7 mouse cellular contexts compared by ENCODE assay signal in the genomic region with DNA sequence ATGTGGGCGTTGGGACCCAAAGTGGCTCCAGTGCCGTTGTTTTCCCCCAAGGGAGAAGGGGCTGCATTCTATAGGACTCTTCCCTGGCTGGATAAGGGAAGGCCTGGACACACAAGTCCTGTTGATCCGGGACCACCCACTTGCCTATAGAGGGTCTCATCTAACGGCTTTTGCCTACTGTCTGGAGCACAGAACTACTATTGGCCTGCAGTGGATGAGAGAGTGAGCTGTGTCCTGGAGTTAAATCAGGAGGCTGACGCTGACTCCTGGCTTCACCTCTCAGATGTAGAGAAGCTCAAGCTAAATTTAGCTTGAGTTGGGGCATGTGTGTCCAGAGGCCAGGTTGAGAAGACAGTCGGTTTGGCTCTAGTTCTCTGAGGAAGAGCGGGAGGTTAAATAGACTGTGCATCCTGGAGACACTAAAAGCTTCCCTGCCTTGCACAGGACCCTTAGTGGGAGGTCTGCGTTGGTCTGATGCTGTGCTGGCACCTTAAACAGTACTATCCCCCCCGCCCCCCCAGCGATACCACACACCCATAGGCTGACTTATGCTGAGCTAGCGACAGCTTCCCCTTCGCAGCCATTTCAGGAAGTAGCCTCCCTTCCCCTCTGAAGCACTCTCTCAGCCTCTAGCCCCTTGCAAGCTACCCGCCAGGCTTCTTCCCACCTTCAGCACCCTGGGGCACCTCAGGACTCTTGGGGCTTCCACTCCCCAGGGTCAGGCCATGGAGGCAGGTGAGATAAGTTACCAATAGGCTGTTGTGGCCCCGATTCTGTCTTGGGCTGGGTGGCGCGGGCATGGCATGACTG. TPM values are rescaled to one million over a fixed set of nuclear protein-coding genes. Genes with fewer than 3 reads are reported as not detected.
A peak's percentile ranks its signal among the peaks of the same experiment; 100 is the strongest.
DNase-seq lines count a peak whose midpoint lies in the region; ATAC-seq and TF ChIP-seq lines count a peak whose summit lies in the region.

No protein-coding gene starts in this region.

- peak; percentile 36 for ATAC-seq in CD4-positive, CD25-positive, alpha-beta regulatory T cell, adult 4 months
- ATAC-seq in forebrain, postnatal 0 days, result peak; percentile 18
- peak; percentile 36 for ATAC-seq in intestine, embryonic 14.5 days (replicated peaks; ENCODE audit: low FRiP score, low TSS enrichment, low read depth)
- ATAC-seq in megakaryocyte-erythroid progenitor cell, adult 5-6 weeks (replicated peaks; ENCODE audit: low FRiP score, low TSS enrichment, poor library complexity, severe bottlenecking), result peak; percentile 33

- DNase-seq in MN1 (ENCODE audit: low spot score), result peak; percentile 61
- DNase-seq in forebrain, postnatal 0 days, result no peak
- DNase-seq in intestine, embryonic 14.5 days (ENCODE audit: low spot score), result peak; percentile 53
- peak; percentile 12 for DNase-seq in telencephalon, adult 2 months (ENCODE audit: low read depth, low spot score)
- DNase-seq in ovary, postnatal 36 days (ENCODE audit: low spot score), result no peak

- H3K9me3 ChIP-seq in forebrain, postnatal 0 days (ENCODE audit: low read length), result no peaks in the 10 kb centered on the region
- no peaks in the 10 kb centered on the region for H3K9me3 ChIP-seq in intestine, embryonic 14.5 days (ENCODE audit: control insufficient read depth, low read length)

- peaks cover 45% of the 10 kb centered on the region for H3K36me3 ChIP-seq in forebrain, postnatal 0 days (ENCODE audit: insufficient read depth)
- H3K36me3 ChIP-seq in intestine, embryonic 14.5 days (ENCODE audit: control insufficient read depth, insufficient read depth, low read length), result peaks cover 46% of the 10 kb centered on the region

- H3K4me2 ChIP-seq in forebrain, postnatal 0 days (ENCODE audit: low read depth), result peak overlapping the region; percentile 93
- H3K4me2 ChIP-seq in intestine, embryonic 14.5 days (ENCODE audit: low read length), result peak overlapping the region; percentile 79

- TF ChIP-seq CTCF in forebrain, postnatal 0 days (IDR thresholded peaks at IDR 0.05; ENCODE audit: low read depth), result no peak

- no peaks in the 10 kb centered on the region for H3K27me3 ChIP-seq in forebrain, postnatal 0 days (ENCODE audit: insufficient read depth, low read length)
- H3K27me3 ChIP-seq in intestine, embryonic 14.5 days (replicated peaks; ENCODE audit: control insufficient read depth, insufficient read depth, low read length), result no peaks in the 10 kb centered on the region

- H3K4me1 ChIP-seq in forebrain, postnatal 0 days (ENCODE audit: insufficient read depth), result peaks cover 7% of the 10 kb centered on the region
- H3K4me1 ChIP-seq in intestine, embryonic 14.5 days (replicated peaks; ENCODE audit: control insufficient read depth, insufficient read depth, low read length), result peaks cover 10% of the 10 kb centered on the region

- H3K9ac ChIP-seq in forebrain, postnatal 0 days, result peak overlapping the region; percentile 88
- peak overlapping the region; percentile 86 for H3K9ac ChIP-seq in intestine, embryonic 14.5 days (ENCODE audit: low read length)

- WGBS in forebrain, postnatal 0 days, result 26% methylated on average over 16 of the region's 16 CpGs
- WGBS in intestine, embryonic 14.5 days, result 24% methylated on average over 16 of the region's 16 CpGs

- peak overlapping the region; percentile 91 for H3K27ac ChIP-seq in forebrain, postnatal 0 days (ENCODE audit: low read depth, low read length)
- peak overlapping the region; percentile 97 for H3K27ac ChIP-seq in intestine, embryonic 14.5 days (ENCODE audit: low read depth)

- peak overlapping the region; percentile 94 for H3K4me3 ChIP-seq in forebrain, postnatal 0 days (ENCODE audit: low read depth, low read length)
- H3K4me3 ChIP-seq in intestine, embryonic 14.5 days (ENCODE audit: low read depth, low read length), result peak overlapping the region; percentile 78

RNA-seq across cellular contexts. Expression of gene Dennd4b, which starts 1.2 kb away (rescaled TPM):
- 10 to 100 TPM; 17.9 to 28.0 TPM for polyA plus RNA-seq in CD4-positive, CD25-positive, alpha-beta regulatory T cell, adult 4 months (2017; shearing (Covaris generic))
- 20.1 and 29.8 TPM in 2 replicates for total RNA-seq in forebrain, postnatal 0 days (2014; rRNA removed)
- polyA plus RNA-seq in forebrain, postnatal 0 days (2015; fragmentation: Nextera tagmentation; extraction: Ambion mirVana), result 4.4 and 5.1 TPM in 2 replicates
- polyA plus RNA-seq in intestine, embryonic 14.5 days (2014; fragmentation: Nextera tagmentation; extraction: Ambion mirVana), result 3.6 and 4.9 TPM in 2 replicates
- total RNA-seq in megakaryocyte-erythroid progenitor cell, adult 5-6 weeks (2014; fragmentation: Nextera tagmentation), result 32.4 and 33.3 TPM in 2 replicates
- 7.0 and 21.5 TPM in 2 replicates for total RNA-seq in megakaryocyte-erythroid progenitor cell, adult 5-6 weeks (2017)

RNA-seq across cellular contexts. Expression of gene Crtc2, which starts 12.2 kb away (rescaled TPM):
- polyA plus RNA-seq in CD4-positive, CD25-positive, alpha-beta regulatory T cell, adult 4 months (2017; shearing (Covaris generic)), result 10 to 100 TPM; 34.0 to 50.6 TPM
- total RNA-seq in forebrain, postnatal 0 days (2014; rRNA removed), result 13.9 and 17.2 TPM in 2 replicates
- polyA plus RNA-seq in forebrain, postnatal 0 days (2015; fragmentation: Nextera tagmentation; extraction: Ambion mirVana), result 12.9 and 14.7 TPM in 2 replicates
- polyA plus RNA-seq in intestine, embryonic 14.5 days (2014; fragmentation: Nextera tagmentation; extraction: Ambion mirVana), result 17.3 and 17.5 TPM in 2 replicates
- total RNA-seq in megakaryocyte-erythroid progenitor cell, adult 5-6 weeks (2014; fragmentation: Nextera tagmentation), result 33.0 and 45.4 TPM in 2 replicates
- 5.6 and 10.8 TPM in 2 replicates for total RNA-seq in megakaryocyte-erythroid progenitor cell, adult 5-6 weeks (2017)

RNA-seq across cellular contexts. Expression of gene Slc39a1, which starts 18.2 kb away (rescaled TPM):
- 10 to 100 TPM; 36.5 to 50.4 TPM for polyA plus RNA-seq in CD4-positive, CD25-positive, alpha-beta regulatory T cell, adult 4 months (2017; shearing (Covaris generic))
- 68.1 and 72.0 TPM in 2 replicates for total RNA-seq in forebrain, postnatal 0 days (2014; rRNA removed)
- polyA plus RNA-seq in forebrain, postnatal 0 days (2015; fragmentation: Nextera tagmentation; extraction: Ambion mirVana), result 50.0 and 51.6 TPM in 2 replicates
- 101 and 104 TPM in 2 replicates for polyA plus RNA-seq in intestine, embryonic 14.5 days (2014; fragmentation: Nextera tagmentation; extraction: Ambion mirVana)
- total RNA-seq in megakaryocyte-erythroid progenitor cell, adult 5-6 weeks (2014; fragmentation: Nextera tagmentation), result 21.9 and 23.2 TPM in 2 replicates
- total RNA-seq in megakaryocyte-erythroid progenitor cell, adult 5-6 weeks (2017), result 27.2 and 36.8 TPM in 2 replicates

RNA-seq across cellular contexts. Expression of gene Creb3l4, which starts 22.8 kb away (rescaled TPM):
- under 1 TPM in 1 of 2 experiments, not detected in 1; 0.20 TPM for polyA plus RNA-seq in CD4-positive, CD25-positive, alpha-beta regulatory T cell, adult 4 months (2017; shearing (Covaris generic))
- 1.4 and 2.7 TPM in 2 replicates for total RNA-seq in forebrain, postnatal 0 days (2014; rRNA removed)
- 0.91 and 1.0 TPM in 2 replicates for polyA plus RNA-seq in forebrain, postnatal 0 days (2015; fragmentation: Nextera tagmentation; extraction: Ambion mirVana)
- polyA plus RNA-seq in intestine, embryonic 14.5 days (2014; fragmentation: Nextera tagmentation; extraction: Ambion mirVana), result 5.8 and 6.9 TPM in 2 replicates
- total RNA-seq in megakaryocyte-erythroid progenitor cell, adult 5-6 weeks (2014; fragmentation: Nextera tagmentation), result not detected in 2 replicates
- total RNA-seq in megakaryocyte-erythroid progenitor cell, adult 5-6 weeks (2017), result not detected in 2 replicates

RNA-seq across cellular contexts. Expression of gene Gatad2b, which starts 26.8 kb away (rescaled TPM):
- polyA plus RNA-seq in CD4-positive, CD25-positive, alpha-beta regulatory T cell, adult 4 months (2017; shearing (Covaris generic)), result 10 to 100 TPM; 25.2 to 26.2 TPM
- total RNA-seq in forebrain, postnatal 0 days (2014; rRNA removed), result 29.5 and 34.1 TPM in 2 replicates
- 6.9 and 12.6 TPM in 2 replicates for polyA plus RNA-seq in forebrain, postnatal 0 days (2015; fragmentation: Nextera tagmentation; extraction: Ambion mirVana)
- polyA plus RNA-seq in intestine, embryonic 14.5 days (2014; fragmentation: Nextera tagmentation; extraction: Ambion mirVana), result 15.5 and 16.0 TPM in 2 replicates
- total RNA-seq in megakaryocyte-erythroid progenitor cell, adult 5-6 weeks (2014; fragmentation: Nextera tagmentation), result 65.5 and 68.0 TPM in 2 replicates
- 23.8 and 28.5 TPM in 2 replicates for total RNA-seq in megakaryocyte-erythroid progenitor cell, adult 5-6 weeks (2017)

Comparison
In these comparisons a context has a peak if more than half of its experiments do, and no peak if none do; other contexts are left out.
1. DNase-seq: peak in MN1 (single experiment), intestine, embryonic 14.5 days (single experiment) and telencephalon, adult 2 months (single experiment); none in forebrain, postnatal 0 days (single experiment) and ovary, postnatal 36 days (single experiment).
2. Peak in every context shown above with its lines, with median percentiles within 50 percentile points of each other: ATAC-seq.